Comparison of ENCODE assay signal across 12 mouse cellular contexts in the genomic region with DNA sequence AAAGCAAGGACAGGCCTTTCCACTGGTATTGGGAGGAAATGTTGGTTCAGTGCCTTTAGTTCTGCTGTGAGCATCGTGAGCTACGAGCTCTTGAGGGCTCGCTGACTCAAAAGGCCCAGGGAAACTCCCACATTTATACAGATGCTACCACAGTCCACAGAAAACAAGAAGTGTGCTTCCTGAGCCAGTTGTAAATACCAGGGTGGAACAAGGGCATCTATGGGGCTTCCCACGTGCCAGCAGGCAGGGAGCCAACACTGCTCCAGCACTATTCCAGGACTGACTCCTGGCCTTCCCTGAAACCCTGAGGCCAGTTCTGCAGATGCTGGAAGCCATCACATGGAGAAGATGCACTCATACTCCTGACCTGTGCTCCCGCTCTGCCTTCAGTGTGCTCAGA.
DNase-seq lines count a peak whose midpoint lies in the region; ATAC-seq and TF ChIP-seq lines count a peak whose summit lies in the region.
"Had no signal": no experiment of that assay in that cellular context is flagged by ENCODE, and none has a peak within 500 bp of the region (broad histone marks: within the 10 kb centered on the region; RNA-seq: fewer than 3 reads in every experiment).

No protein-coding gene starts in this region.

- no peak overlapping the region for H3K4me2 ChIP-seq in neural tube, embryonic 13.5 days
- no peak overlapping the region for H3K4me2 ChIP-seq in heart, postnatal 0 days (ENCODE audit: low read depth, low read length)
- H3K4me2 ChIP-seq: limb, embryonic 15.5 days; midbrain, embryonic 12.5 days; stomach, embryonic 15.5 days had no signal

- H3K9ac ChIP-seq in neural tube, embryonic 13.5 days = peak overlapping the region; percentile 17; the same call in 1 of the 2 replicates
- H3K9ac ChIP-seq in heart, postnatal 0 days (replicated peaks; ENCODE audit: low read depth, low read length) = no peak overlapping the region
- H3K9ac ChIP-seq: limb, embryonic 15.5 days; midbrain, embryonic 12.5 days; stomach, embryonic 15.5 days had no signal

- H3K4me1 ChIP-seq in neural tube, embryonic 13.5 days (replicated peaks) = peaks cover 85% of the 10 kb centered on the region
- peaks cover 25% of the 10 kb centered on the region for H3K4me1 ChIP-seq in heart, postnatal 0 days (ENCODE audit: control insufficient read depth, insufficient read depth)

- DNase-seq in cerebellum, postnatal 25 days = peak; percentile 31 to 55
- DNase-seq in cerebellum, postnatal 36 days = no peak
- no peak for DNase-seq in neural tube, embryonic 10.5 days (ENCODE audit: extremely low spot score, low spot score)
- peak; percentile 63 for DNase-seq in heart, postnatal 0 days (ENCODE audit: low spot score)
- peak; percentile 81 for DNase-seq in lung, postnatal 25 days (ENCODE audit: low spot score)
- DNase-seq in right cerebral cortex, adult 2 months (ENCODE audit: low spot score in 2 of 2) = no peak
- DNase-seq in thymus, postnatal 4 days = no peak

- no peak overlapping the region for H3K4me3 ChIP-seq in neural tube, embryonic 13.5 days
- no peak overlapping the region for H3K4me3 ChIP-seq in heart, postnatal 0 days (ENCODE audit: low read depth, low read length)
- H3K4me3 ChIP-seq: erythroblast, embryonic 14.5 days; limb, embryonic 15.5 days; midbrain, embryonic 12.5 days; stomach, embryonic 15.5 days had no signal

- no peaks in the 10 kb centered on the region for H3K36me3 ChIP-seq in neural tube, embryonic 13.5 days
- no peaks in the 10 kb centered on the region for H3K36me3 ChIP-seq in heart, postnatal 0 days (replicated peaks; ENCODE audit: control insufficient read depth, insufficient read depth, low read length)
- H3K36me3 ChIP-seq: stomach, embryonic 15.5 days had no signal

- no peak for TF ChIP-seq CTCF in heart, postnatal 0 days (IDR thresholded peaks at IDR 0.05; ENCODE audit: low read depth)

- 58% methylated on average over 5 of the region's 5 CpGs for WGBS in neural tube, embryonic 13.5 days
- 19% methylated on average over 5 of the region's 5 CpGs for WGBS in heart, postnatal 0 days

- no peaks in the 10 kb centered on the region for H3K9me3 ChIP-seq in neural tube, embryonic 13.5 days
- H3K9me3 ChIP-seq in heart, postnatal 0 days (replicated peaks; ENCODE audit: control insufficient read depth, low read length) = no peaks in the 10 kb centered on the region
- H3K9me3 ChIP-seq: limb, embryonic 15.5 days; midbrain, embryonic 12.5 days; stomach, embryonic 15.5 days had no signal

- ATAC-seq in neural tube, embryonic 13.5 days (ENCODE audit: low read depth) = no peak
- peak; percentile 79 for ATAC-seq in heart, postnatal 0 days (ENCODE audit: insufficient read depth, low read depth)

- TF ChIP-seq EP300 in heart, postnatal 0 days (IDR thresholded peaks at IDR 0.05; ENCODE audit: low read depth) = no peak

- no peaks in the 10 kb centered on the region for H3K27me3 ChIP-seq in neural tube, embryonic 13.5 days
- H3K27me3 ChIP-seq in heart, postnatal 0 days (ENCODE audit: control insufficient read depth, insufficient read depth, low read length) = no peaks in the 10 kb centered on the region
- H3K27me3 ChIP-seq: stomach, embryonic 15.5 days had no signal

- peak overlapping the region; percentile 7 for H3K27ac ChIP-seq in neural tube, embryonic 13.5 days (replicated peaks)
- peak overlapping the region; percentile 47 for H3K27ac ChIP-seq in heart, postnatal 0 days (ENCODE audit: low read depth)
- H3K27ac ChIP-seq: limb, embryonic 15.5 days; midbrain, embryonic 12.5 days had no signal

Comparison
In these comparisons a context has a peak if more than half of its experiments do, and no peak if none do; other contexts are left out.
1. DNase-seq: peak in cerebellum, postnatal 25 days (2 of 2), heart, postnatal 0 days (single experiment) and lung, postnatal 25 days (single experiment); none in cerebellum, postnatal 36 days (0 of 2), neural tube, embryonic 10.5 days (single experiment), right cerebral cortex, adult 2 months (0 of 2) and thymus, postnatal 4 days (single experiment).